Mouse (Mus musculus) spleen, postnatal 0 days (tissue): ENCODE data around the gene Brinp3. TPM values are rescaled to one million over a fixed set of nuclear protein-coding genes. Genes with fewer than 3 reads are reported as not detected.

Experiments used
- polyA plus RNA-seq: library from polyadenylated mRNA; unstranded; fragments of >200 nt; fragmentation: Nextera tagmentation; extraction: Ambion mirVana; gene quantifications from 2 replicates; pipeline ENCODE4 v1.2.1, GENCODE M21; 2015

Brinp3 gene
- 0.36 and 0.55 TPM in 2 replicates for polyA plus RNA-seq

DNA sequence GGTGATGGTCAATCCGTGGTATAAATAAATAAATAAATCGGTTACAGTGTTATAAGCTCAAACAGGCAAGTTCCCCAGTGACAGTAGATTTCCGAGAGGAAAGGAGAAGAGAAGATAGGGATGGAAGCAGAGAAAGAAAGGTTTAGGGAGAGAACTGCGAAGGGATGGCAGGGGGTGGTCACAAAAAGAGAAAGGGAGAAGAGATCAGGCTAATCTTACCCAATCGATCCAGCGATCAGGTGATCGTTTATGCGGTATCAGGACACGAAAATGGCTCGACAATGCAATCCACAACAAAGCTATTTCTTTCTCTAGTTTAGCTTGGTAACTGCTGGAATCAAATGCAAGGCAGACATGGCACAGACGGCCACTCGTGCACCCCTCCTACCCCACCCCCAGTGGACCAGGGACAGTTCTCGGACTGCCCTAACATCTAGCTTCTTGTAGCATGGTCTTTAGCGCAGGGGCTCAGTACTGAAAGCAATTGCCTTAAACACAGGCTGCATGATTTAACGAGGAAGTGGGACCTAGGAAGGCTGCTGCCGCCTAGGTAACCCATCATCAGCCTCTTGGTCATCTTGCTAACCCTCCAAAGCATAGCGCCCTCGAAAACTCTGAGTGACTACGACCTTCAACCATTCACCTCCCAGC lies at the start of gene Brinp3:
Gene Brinp3 (plus strand): TSS at position 80 of the 651 bp plus-strand sequence.

